23 mouse cellular contexts compared by ENCODE assay signal in the genomic region with DNA sequence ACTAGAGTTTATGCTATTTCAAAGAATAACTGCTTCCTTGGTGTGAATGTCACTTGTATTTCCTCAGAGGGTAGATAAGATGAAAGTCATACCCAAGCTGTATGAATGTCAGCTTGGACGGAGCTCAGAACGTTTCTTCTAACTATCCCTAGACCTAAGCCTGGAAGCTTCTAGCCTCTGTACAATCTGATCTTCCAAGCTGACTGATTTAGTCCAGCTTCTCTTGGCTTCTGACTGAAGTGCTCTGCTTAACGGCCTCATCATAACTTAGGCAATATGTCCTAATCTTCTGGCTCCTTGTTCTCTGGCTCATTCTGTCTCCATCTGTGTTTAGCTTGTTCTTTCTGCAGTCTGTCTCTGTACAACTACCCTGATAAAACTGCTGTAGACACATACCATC. TPM values are rescaled to one million over a fixed set of nuclear protein-coding genes. Genes with fewer than 3 reads are reported as not detected.
DNase-seq lines count a peak whose midpoint lies in the region; ATAC-seq and TF ChIP-seq lines count a peak whose summit lies in the region.
"Had no signal": no experiment of that assay in that cellular context is flagged by ENCODE, and none has a peak within 500 bp of the region (broad histone marks: within the 10 kb centered on the region; RNA-seq: fewer than 3 reads in every experiment).

No protein-coding gene starts in this region.

- no peak overlapping the region for H3K27ac ChIP-seq in heart, embryonic 10.5 days
- H3K27ac ChIP-seq in lung, embryonic 14.5 days (ENCODE audit: low read depth) = no peak overlapping the region
- H3K27ac ChIP-seq in MEL (ENCODE audit: control insufficient read depth, low read depth, low read length) = no peak overlapping the region
- H3K27ac ChIP-seq: embryonic facial prominence, embryonic 13.5 days; embryonic facial prominence, embryonic 15.5 days; forebrain, embryonic 10.5 days; forebrain, embryonic 12.5 days; forebrain, embryonic 15.5 days had no signal

- ATAC-seq in lung, embryonic 14.5 days (ENCODE audit: insufficient read depth) = no peak
- ATAC-seq: forebrain, embryonic 15.5 days had no signal

- peaks cover 37% of the 10 kb centered on the region for H3K79me2 ChIP-seq in MEL (ENCODE audit: control insufficient read depth, insufficient read depth, low read length, poor library complexity)

- H3K4me2 ChIP-seq in lung, embryonic 14.5 days = no peak overlapping the region
- H3K4me2 ChIP-seq: embryonic facial prominence, embryonic 13.5 days; embryonic facial prominence, embryonic 15.5 days; forebrain, embryonic 12.5 days; forebrain, embryonic 15.5 days had no signal

- no peaks in the 10 kb centered on the region for H3K27me3 ChIP-seq in heart, embryonic 10.5 days (ENCODE audit: insufficient read depth, poor library complexity, severe bottlenecking)
- no peaks in the 10 kb centered on the region for H3K27me3 ChIP-seq in lung, embryonic 14.5 days (ENCODE audit: insufficient read depth, low read length)
- no peaks in the 10 kb centered on the region for H3K27me3 ChIP-seq in MEL (ENCODE audit: control insufficient read depth in 1 of 2, insufficient read depth in 2 of 2, low read length in 2 of 2)
- H3K27me3 ChIP-seq: embryonic facial prominence, embryonic 13.5 days; embryonic facial prominence, embryonic 15.5 days; forebrain, embryonic 12.5 days; forebrain, embryonic 15.5 days had no signal

- DNase-seq in heart, embryonic 10.5 days (ENCODE audit: low spot score) = peak; percentile 53
- no peak for DNase-seq in heart, postnatal 10 days
- peak; percentile 38 for DNase-seq in lung, embryonic 14.5 days
- DNase-seq in lung, postnatal 10 days = no peak
- DNase-seq in MEL (ENCODE audit: low read depth, low spot score) (peak; percentile 27), NIH3T3 (ENCODE audit: low read depth) (peak; percentile 35)
- no peak for DNase-seq in layer of hippocampus, adult 9-11 months
- DNase-seq: adrenal gland, adult 2 months; adrenal gland, postnatal 10 days; adrenal gland, postnatal 25 days; cerebellum, adult 11 months; cerebellum, adult 18-20 months; cerebellum, adult 8-10 months; cerebellum, adult 9-11 months; cerebellum, postnatal 14 days; cerebellum, postnatal 36 days; embryo, embryonic 11 days had no signal

- H3K4me3 ChIP-seq in heart, embryonic 10.5 days = no peak overlapping the region
- H3K4me3 ChIP-seq in lung, embryonic 14.5 days (ENCODE audit: low read depth, low read length) = no peak overlapping the region
- H3K4me3 ChIP-seq in MEL (ENCODE audit: control insufficient read depth in 1 of 2, insufficient read depth in 1 of 2, low read depth in 2 of 2, low read length in 2 of 2) = no peak overlapping the region
- H3K4me3 ChIP-seq: embryonic facial prominence, embryonic 13.5 days; embryonic facial prominence, embryonic 15.5 days; erythroblast, embryonic 14.5 days; forebrain, embryonic 10.5 days; forebrain, embryonic 12.5 days; forebrain, embryonic 15.5 days had no signal

- TF ChIP-seq RAD21 in MEL (IDR thresholded peaks at IDR 0.05; ENCODE audit: low read depth, low read length) = no peak

- H3K36me3 ChIP-seq in heart, embryonic 10.5 days = peaks cover 88% of the 10 kb centered on the region
- peaks cover 90% of the 10 kb centered on the region for H3K36me3 ChIP-seq in lung, embryonic 14.5 days (ENCODE audit: insufficient read depth)
- H3K36me3 ChIP-seq in MEL (ENCODE audit: control insufficient read depth in 1 of 2, insufficient read depth in 2 of 2, low read length in 2 of 2) = peaks cover 45% of the 10 kb centered on the region in 2 experiments

- no peak for TF ChIP-seq POLR2A in MEL (IDR thresholded peaks at IDR 0.05; ENCODE audit: control insufficient read depth in 1 of 2, insufficient read depth in 1 of 2, low read depth in 1 of 2, low read length in 2 of 2, poor library complexity in 1 of 2)

- H3K9me3 ChIP-seq in heart, embryonic 10.5 days = no peaks in the 10 kb centered on the region; the same call in 1 of the 2 replicates
- peaks cover 2% of the 10 kb centered on the region; the same call in 1 of the 2 replicates for H3K9me3 ChIP-seq in lung, embryonic 14.5 days (ENCODE audit: low read depth, low read length)
- H3K9me3 ChIP-seq in MEL (replicated peaks; ENCODE audit: insufficient read depth, low read length) = no peaks in the 10 kb centered on the region
- H3K9me3 ChIP-seq: embryonic facial prominence, embryonic 15.5 days; forebrain, embryonic 15.5 days had no signal

- no peak for TF ChIP-seq EP300 in MEL (IDR thresholded peaks at IDR 0.05; ENCODE audit: low read depth in 1 of 2, low read length in 2 of 2)

- no peaks in the 10 kb centered on the region for H3K4me1 ChIP-seq in heart, embryonic 10.5 days
- no peaks in the 10 kb centered on the region for H3K4me1 ChIP-seq in lung, embryonic 14.5 days (ENCODE audit: insufficient read depth)
- H3K4me1 ChIP-seq in MEL (ENCODE audit: control insufficient read depth in 1 of 2, insufficient read depth in 2 of 2, low read length in 2 of 2) = peaks cover 0 to 13% of the 10 kb centered on the region in 2 experiments; a peak in 3 of 4 replicates
- H3K4me1 ChIP-seq: forebrain, embryonic 15.5 days had no signal

- no peak overlapping the region for H3K9ac ChIP-seq in lung, embryonic 14.5 days
- H3K9ac ChIP-seq in MEL (ENCODE audit: control insufficient read depth, low read depth, low read length, poor library complexity, severe bottlenecking) = no peak overlapping the region
- H3K9ac ChIP-seq: embryonic facial prominence, embryonic 13.5 days; embryonic facial prominence, embryonic 15.5 days; forebrain, embryonic 12.5 days; forebrain, embryonic 15.5 days had no signal

- no peak for TF ChIP-seq CTCF in lung, embryonic 14.5 days (IDR thresholded peaks at IDR 0.05; ENCODE audit: low read depth)
- no peak for TF ChIP-seq CTCF in MEL (IDR thresholded peaks at IDR 0.05 in 2 of 3, conservative IDR thresholded peaks at IDR 0.05 in 1 of 3; ENCODE audit: control insufficient read depth in 1 of 3, insufficient read depth in 1 of 3, low read depth in 2 of 3, low read length in 3 of 3, poor library complexity in 1 of 3, severe bottlenecking in 1 of 3)

- WGBS in heart, embryonic 10.5 days = 87% methylated on average over 3 of the region's 3 CpGs
- WGBS in lung, embryonic 14.5 days = 80% methylated on average over 3 of the region's 3 CpGs

- intact Hi-C loops in heart, postnatal 10 days (cut with DNase I) = no loop called here

TF ChIP-seq in MEL, 35 proteins besides CTCF, POLR2A, EP300 and RAD21:
- TF ChIP-seq ZNF384 (IDR thresholded peaks at IDR 0.05; ENCODE audit: low read depth, low read length) (peak; percentile 41; the same call in 1 of the 2 replicates), USF2 (IDR thresholded peaks at IDR 0.05; ENCODE audit: borderline replicate concordance in 1 of 2, insufficient read depth in 1 of 2, low read depth in 1 of 2, low read length in 2 of 2) (no peak)

RNA-seq across cellular contexts. Expression of a gene that starts 7.6 kb away (rescaled TPM):
- polyA plus RNA-seq in heart, embryonic 10.5 days (2016; fragmentation: Nextera tagmentation; extraction: Ambion mirVana) = 150 and 180 TPM in 2 replicates
- 10 to 100 TPM; 38.1 to 42.9 TPM for total RNA-seq in heart, postnatal 10 days (2021)
- polyA plus RNA-seq in lung, embryonic 14.5 days (2014; fragmentation: Nextera tagmentation; extraction: Ambion mirVana) = 197 and 198 TPM in 2 replicates
- total RNA-seq in MEL (2012; rRNA removed) = 276 and 325 TPM in 2 replicates
- polyA plus RNA-seq in MEL (2012; ENCODE audit: insufficient read depth in 1 of 2, insufficient read length in 2 of 2, low read depth in 1 of 2, low replicate concordance in 2 of 2, missing spikeins in 1 of 2) = 100 to 1,000 TPM; 146 to 331 TPM

Comparison
In these comparisons a context has a peak if more than half of its experiments do, and no peak if none do; other contexts are left out.
1. DNase-seq: peak in heart, embryonic 10.5 days (single experiment), lung, embryonic 14.5 days (single experiment), MEL (single experiment) and NIH3T3 (single experiment); none in heart, postnatal 10 days (0 of 2), lung, postnatal 10 days (single experiment) and layer of hippocampus, adult 9-11 months (single experiment).